Mouse (Mus musculus) olfactory bulb, adult 2 months (tissue): Measurements from ENCODE around the gene Aldh5a1.

Experiments used
- CTCF ChIP-seq: fragments of 200-500 bp; IDR thresholded peaks from 2 replicates; pipeline ENCODE4 v1.5.1; 2012; ENCODE audit warnings: low read depth, mild to moderate bottlenecking, low read length, moderate library complexity; ENCODE audit not compliant: insufficient read depth
- POLR2A ChIP-seq: fragments of 200-500 bp; IDR thresholded peaks from 2 replicates; pipeline ENCODE4 v1.6.1; 2012; ENCODE audit warnings: mild to moderate bottlenecking, low read depth, low read length, moderate library complexity; ENCODE audit not compliant: insufficient read depth

GRCm38 (mm10) chr13:24866430-24867402 lies 70.7 kb downstream of the Aldh5a1 start:
- TF ChIP-seq POLR2A (no peak), CTCF (no peak)
